Mouse (Mus musculus): ENCODE measurements around the gene Gm3685. TPM values are rescaled to one million over a fixed set of nuclear protein-coding genes. Genes with fewer than 3 reads are reported as not detected.
"Not testable (repeated sequence)": the region's sequence is repeated elsewhere in the genome, so short reads cannot be mapped to it uniquely, and the experiment has no call there.

Gm3685 gene
- not detected for total RNA-seq (2021)
- long read RNA-seq, experiment 1: 0 reads
- long read RNA-seq, experiment 2: 0 reads

GRCm38 (mm10) chr14:7044870-7045269, at the start of gene Gm3685:
TSS of gene Gm3685 (minus strand) at chr14:7044970.
- intact Hi-C loops (cut with DNase I); DNase-seq (ENCODE audit: low spot score in 2 of 2): not testable (repeated sequence)

GRCm38 (mm10) chr14:7026781-7027749, 17.7 kb downstream of the Gm3685 start, which contains the start of gene Gm10406:
TSS of gene Gm10406 (minus strand) at chr14:7027449.
- DNase-seq (ENCODE audit: low spot score in 2 of 2): peak; percentile 18 to 19
- intact Hi-C loops (cut with DNase I): not testable (repeated sequence)

GRCm38 (mm10) chr14:7026274-7026673, 18.5 kb downstream of the Gm3685 start:
- peak in 1 of 2 experiments; percentile 12 for DNase-seq (ENCODE audit: low spot score in 2 of 2)
- intact Hi-C loops (cut with DNase I): not testable (repeated sequence)

Other genes starting within 250 kb of the Gm3685 start
- gene Gm3642, start 204.7 kb downstream of the Gm3685 start, total RNA-seq (2021): not detected
- 1 to 10 TPM; 1.6 to 2.6 TPM for gene Gm3667, start 155.0 kb downstream of the Gm3685 start, total RNA-seq (2021)
- gene Gm6356, start 71.2 kb downstream of the Gm3685 start, total RNA-seq (2021): not detected
- 1 to 10 TPM in 1 of 2 experiments, under 1 TPM in 1; 0.46 to 1.1 TPM for gene Gm10406, start 17.5 kb downstream of the Gm3685 start, total RNA-seq (2021)
- gene Gm3696, start 55.7 kb upstream of the Gm3685 start, total RNA-seq (2021): 1 to 10 TPM; 3.7 to 4.1 TPM
- gene Gm6676, start 80.4 kb upstream of the Gm3685 start, total RNA-seq (2021): not detected
- gene Gm3512, start 129.6 kb upstream of the Gm3685 start, total RNA-seq (2021): 1 to 10 TPM in 1 of 2 experiments, under 1 TPM in 1; 0.70 to 1.1 TPM
- gene Gm16434, start 149.6 kb upstream of the Gm3685 start, total RNA-seq (2021): not detected
- not detected for gene Gm3727, start 219.7 kb upstream of the Gm3685 start, total RNA-seq (2021)

Data from left cerebral cortex, postnatal 14 days (tissue).